Mouse (Mus musculus): ENCODE measurements around the gene Arl15. TPM values are rescaled to one million over a fixed set of nuclear protein-coding genes. Genes with fewer than 3 reads are reported as not detected.

Gene Arl15
- polyA plus RNA-seq, 1 experiment from 2014 or later, result 16.7 TPM

GRCm38 (mm10) chr13:113829079-113829478 is 34.8 kb downstream of the Arl15 start:
- no peaks in the 10 kb centered on the region for H3K27me3 ChIP-seq (ENCODE audit: control insufficient read depth, insufficient read depth, low read length)
- H3K4me1 ChIP-seq (ENCODE audit: control insufficient read depth, insufficient read depth, low read length), result 0 out of 2 replicates have a peak, but pooled peaks cover 4% of the 10 kb centered on the region
- no peaks in the 10 kb centered on the region for H3K9me3 ChIP-seq (ENCODE audit: control insufficient read depth, low read length)
- DNase-seq (ENCODE audit: low spot score) (no peak), ATAC-seq (ENCODE audit: insufficient number of reproducible peaks, low FRiP score, low TSS enrichment, low read depth) (no peak)
- H3K4me2 ChIP-seq (ENCODE audit: low read depth, severe bottlenecking), result no peak overlapping the region
- H3K36me3 ChIP-seq (ENCODE audit: control insufficient read depth, insufficient read depth, low read length), result no peaks in the 10 kb centered on the region
- no peak overlapping the region for H3K27ac ChIP-seq (replicated peaks; ENCODE audit: low read depth, low read length)
- 93% methylated on average over 2 of the region's 2 CpGs for WGBS
- no peak overlapping the region for H3K4me3 ChIP-seq (ENCODE audit: low read depth, low read length)
- no peak overlapping the region for H3K9ac ChIP-seq (ENCODE audit: low read length)

DNA sequence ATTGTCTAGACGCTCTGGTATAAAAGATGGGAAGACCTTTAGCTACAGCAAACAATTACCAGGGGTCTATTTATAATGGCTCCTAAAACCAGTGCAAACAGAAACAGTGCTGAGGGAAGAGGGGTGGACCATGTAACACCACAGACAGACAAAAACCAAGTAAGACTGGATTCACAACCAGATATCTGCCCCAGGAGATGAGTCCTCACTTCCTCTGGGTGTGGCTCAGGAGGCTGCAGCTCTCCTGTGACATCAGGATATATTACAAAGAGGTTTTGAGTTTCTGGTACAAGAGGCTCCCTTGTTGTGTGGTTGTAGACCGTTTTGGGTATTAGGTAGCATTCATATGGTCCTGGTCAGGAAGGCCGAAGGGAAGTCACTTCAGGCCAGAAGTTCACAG is 36.5 kb downstream of the Arl15 start:
- no peaks in the 10 kb centered on the region for H3K27me3 ChIP-seq (ENCODE audit: control insufficient read depth, insufficient read depth, low read length)
- DNase-seq (ENCODE audit: low spot score) (no peak), ATAC-seq (ENCODE audit: insufficient number of reproducible peaks, low FRiP score, low TSS enrichment, low read depth) (no peak)
- 0 out of 2 replicates have a peak, but pooled peaks cover 4% of the 10 kb centered on the region for H3K4me1 ChIP-seq (ENCODE audit: control insufficient read depth, insufficient read depth, low read length)
- H3K27ac ChIP-seq (replicated peaks; ENCODE audit: low read depth, low read length), result no peak overlapping the region
- H3K4me2 ChIP-seq (ENCODE audit: low read depth, severe bottlenecking), result no peak overlapping the region
- 75% methylated on average over 3 of the region's 3 CpGs for WGBS
- no peaks in the 10 kb centered on the region for H3K36me3 ChIP-seq (ENCODE audit: control insufficient read depth, insufficient read depth, low read length)
- no peak overlapping the region for H3K9ac ChIP-seq (ENCODE audit: low read length)
- H3K4me3 ChIP-seq (ENCODE audit: low read depth, low read length), result no peak overlapping the region
- H3K9me3 ChIP-seq (ENCODE audit: control insufficient read depth, low read length), result no peaks in the 10 kb centered on the region

GRCm38 (mm10) chr13:113832947-113833346 is 38.6 kb downstream of the Arl15 start:
- H3K36me3 ChIP-seq (ENCODE audit: control insufficient read depth, insufficient read depth, low read length), result no peaks in the 10 kb centered on the region
- DNase-seq (ENCODE audit: low spot score) (no peak), ATAC-seq (ENCODE audit: insufficient number of reproducible peaks, low FRiP score, low TSS enrichment, low read depth) (no peak)
- no peak overlapping the region for H3K9ac ChIP-seq (ENCODE audit: low read length)
- H3K4me2 ChIP-seq (ENCODE audit: low read depth, severe bottlenecking), result no peak overlapping the region
- no peak overlapping the region for H3K27ac ChIP-seq (replicated peaks; ENCODE audit: low read depth, low read length)
- H3K27me3 ChIP-seq (ENCODE audit: control insufficient read depth, insufficient read depth, low read length), result no peaks in the 10 kb centered on the region
- 81% methylated on average over 6 of the region's 6 CpGs for WGBS
- 0 out of 2 replicates have a peak, but pooled peaks cover under 1% of the 10 kb centered on the region for H3K4me1 ChIP-seq (ENCODE audit: control insufficient read depth, insufficient read depth, low read length)
- no peak overlapping the region for H3K4me3 ChIP-seq (ENCODE audit: low read depth, low read length)
- no peaks in the 10 kb centered on the region for H3K9me3 ChIP-seq (ENCODE audit: control insufficient read depth, low read length)

DNA sequence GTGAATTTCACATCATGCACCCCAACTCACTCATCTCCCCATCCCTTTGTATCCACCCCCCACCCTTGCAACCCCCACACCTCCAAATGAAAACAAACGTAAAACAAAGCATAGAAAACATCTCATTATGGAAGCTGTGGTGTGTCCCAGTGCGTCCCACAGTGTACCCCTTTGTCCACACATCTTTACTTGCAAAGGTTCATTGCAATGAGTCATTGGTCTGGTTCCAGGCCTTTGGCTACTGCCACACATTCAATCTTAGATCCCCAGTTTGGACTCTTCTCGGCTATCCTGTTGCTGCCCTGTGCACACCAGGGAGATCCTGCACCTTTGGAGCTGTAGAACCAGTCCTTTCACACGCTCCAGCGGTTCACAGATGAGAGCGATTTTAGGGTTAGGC is 41.6 kb downstream of the Arl15 start:
- H3K36me3 ChIP-seq (ENCODE audit: control insufficient read depth, insufficient read depth, low read length), result no peaks in the 10 kb centered on the region
- H3K27ac ChIP-seq (replicated peaks; ENCODE audit: low read depth, low read length), result no peak overlapping the region
- no peaks in the 10 kb centered on the region for H3K4me1 ChIP-seq (ENCODE audit: control insufficient read depth, insufficient read depth, low read length)
- WGBS, result 93% methylated on average over 6 of the region's 6 CpGs
- H3K4me3 ChIP-seq (ENCODE audit: low read depth, low read length), result no peak overlapping the region
- H3K9me3 ChIP-seq (ENCODE audit: control insufficient read depth, low read length), result peaks cover 3% of the 10 kb centered on the region; the same call in 1 of the 2 replicates
- ATAC-seq (ENCODE audit: insufficient number of reproducible peaks, low FRiP score, low TSS enrichment, low read depth) (no peak), DNase-seq (ENCODE audit: low spot score) (no peak)
- no peak overlapping the region for H3K4me2 ChIP-seq (ENCODE audit: low read depth, severe bottlenecking)
- H3K9ac ChIP-seq (ENCODE audit: low read length), result no peak overlapping the region
- H3K27me3 ChIP-seq (ENCODE audit: control insufficient read depth, insufficient read depth, low read length), result no peaks in the 10 kb centered on the region

GRCm38 (mm10) chr13:113838601-113839576 is 44.6 kb downstream of the Arl15 start:
- Histone ChIP-seq H3K9me3 (ENCODE audit: control insufficient read depth, low read length) (peaks cover 3% of the 10 kb centered on the region; the same call in 1 of the 2 replicates), H3K4me1 (ENCODE audit: control insufficient read depth, insufficient read depth, low read length) (no peaks in the 10 kb centered on the region), H3K27ac (replicated peaks; ENCODE audit: low read depth, low read length) (no peak overlapping the region), H3K4me2 (ENCODE audit: low read depth, severe bottlenecking) (no peak overlapping the region), H3K27me3 (ENCODE audit: control insufficient read depth, insufficient read depth, low read length) (no peaks in the 10 kb centered on the region), H3K4me3 (ENCODE audit: low read depth, low read length) (no peak overlapping the region), H3K36me3 (ENCODE audit: control insufficient read depth, insufficient read depth, low read length) (no peaks in the 10 kb centered on the region), H3K9ac (ENCODE audit: low read length) (no peak overlapping the region)
- no peak for ATAC-seq (ENCODE audit: insufficient number of reproducible peaks, low FRiP score, low TSS enrichment, low read depth)
- DNase-seq (ENCODE audit: low spot score), result no peak
- WGBS, result 87% methylated on average over 16 of the region's 16 CpGs

DNA sequence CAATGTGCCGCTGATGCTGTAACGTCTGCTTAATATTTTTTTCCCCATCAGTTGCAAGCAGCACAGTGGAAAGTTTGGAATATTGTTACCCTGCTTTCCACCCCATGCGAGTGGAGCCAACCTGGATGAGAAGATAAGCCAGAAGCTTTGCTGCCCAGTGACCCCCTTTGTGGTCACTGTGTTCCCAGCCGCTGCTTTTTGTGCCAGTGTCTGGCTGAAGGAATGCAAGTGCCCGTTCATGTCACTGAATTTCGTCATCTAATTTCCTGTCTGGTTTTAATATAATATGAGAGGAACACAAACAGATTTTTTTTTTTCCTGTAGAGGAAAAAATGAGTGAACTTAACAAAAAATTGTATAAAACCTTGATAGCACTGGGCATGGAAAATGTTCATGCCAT is 46.1 kb downstream of the Arl15 start:
- Histone ChIP-seq H3K27me3 (ENCODE audit: control insufficient read depth, insufficient read depth, low read length) (no peaks in the 10 kb centered on the region), H3K4me2 (ENCODE audit: low read depth, severe bottlenecking) (no peak overlapping the region), H3K27ac (replicated peaks; ENCODE audit: low read depth, low read length) (no peak overlapping the region), H3K36me3 (ENCODE audit: control insufficient read depth, insufficient read depth, low read length) (no peaks in the 10 kb centered on the region), H3K4me1 (ENCODE audit: control insufficient read depth, insufficient read depth, low read length) (0 out of 2 replicates have a peak, but pooled peaks cover 4% of the 10 kb centered on the region), H3K9me3 (ENCODE audit: control insufficient read depth, low read length) (peaks cover 3% of the 10 kb centered on the region; the same call in 1 of the 2 replicates), H3K4me3 (ENCODE audit: low read depth, low read length) (no peak overlapping the region), H3K9ac (ENCODE audit: low read length) (no peak overlapping the region)
- no peak for DNase-seq (ENCODE audit: low spot score)
- no peak for ATAC-seq (ENCODE audit: insufficient number of reproducible peaks, low FRiP score, low TSS enrichment, low read depth)
- WGBS, result 88% methylated on average over 6 of the region's 6 CpGs

- Histone ChIP-seq H3K4me2 (ENCODE audit: low read depth, severe bottlenecking) (no peak overlapping the region), H3K27me3 (ENCODE audit: control insufficient read depth, insufficient read depth, low read length) (no peaks in the 10 kb centered on the region), H3K9me3 (ENCODE audit: control insufficient read depth, low read length) (peaks cover 3% of the 10 kb centered on the region; the same call in 1 of the 2 replicates), H3K4me3 (ENCODE audit: low read depth, low read length) (no peak overlapping the region), H3K9ac (ENCODE audit: low read length) (no peak overlapping the region), H3K4me1 (ENCODE audit: control insufficient read depth, insufficient read depth, low read length) (0 out of 2 replicates have a peak, but pooled peaks cover 6% of the 10 kb centered on the region), H3K27ac (replicated peaks; ENCODE audit: low read depth, low read length) (no peak overlapping the region), H3K36me3 (ENCODE audit: control insufficient read depth, insufficient read depth, low read length) (no peaks in the 10 kb centered on the region)
- DNase-seq (ENCODE audit: low spot score), result no peak
- 87% methylated on average over 14 of the region's 14 CpGs for WGBS
- no peak for ATAC-seq (ENCODE audit: insufficient number of reproducible peaks, low FRiP score, low TSS enrichment, low read depth)
Observed at GRCm38 (mm10) chr13:113842411-113843309, 48.4 kb downstream of the Arl15 start.

- Histone ChIP-seq H3K27ac (replicated peaks; ENCODE audit: low read depth, low read length) (no peak overlapping the region), H3K4me2 (ENCODE audit: low read depth, severe bottlenecking) (no peak overlapping the region), H3K4me3 (ENCODE audit: low read depth, low read length) (no peak overlapping the region), H3K4me1 (ENCODE audit: control insufficient read depth, insufficient read depth, low read length) (0 out of 2 replicates have a peak, but pooled peaks cover 6% of the 10 kb centered on the region), H3K36me3 (ENCODE audit: control insufficient read depth, insufficient read depth, low read length) (no peaks in the 10 kb centered on the region), H3K27me3 (ENCODE audit: control insufficient read depth, insufficient read depth, low read length) (no peaks in the 10 kb centered on the region), H3K9ac (ENCODE audit: low read length) (no peak overlapping the region), H3K9me3 (ENCODE audit: control insufficient read depth, low read length) (peaks cover 3% of the 10 kb centered on the region; the same call in 1 of the 2 replicates)
- ATAC-seq (ENCODE audit: insufficient number of reproducible peaks, low FRiP score, low TSS enrichment, low read depth) (no peak), DNase-seq (ENCODE audit: low spot score) (no peak)
- 89% methylated on average over 3 of the region's 3 CpGs for WGBS
Observed at GRCm38 (mm10) chr13:113843310-113843649, 49.0 kb downstream of the Arl15 start.

Measured in limb, embryonic 11.5 days (tissue).